Mouse (Mus musculus): ENCODE measurements around the gene Hnrnph3.

DNA sequence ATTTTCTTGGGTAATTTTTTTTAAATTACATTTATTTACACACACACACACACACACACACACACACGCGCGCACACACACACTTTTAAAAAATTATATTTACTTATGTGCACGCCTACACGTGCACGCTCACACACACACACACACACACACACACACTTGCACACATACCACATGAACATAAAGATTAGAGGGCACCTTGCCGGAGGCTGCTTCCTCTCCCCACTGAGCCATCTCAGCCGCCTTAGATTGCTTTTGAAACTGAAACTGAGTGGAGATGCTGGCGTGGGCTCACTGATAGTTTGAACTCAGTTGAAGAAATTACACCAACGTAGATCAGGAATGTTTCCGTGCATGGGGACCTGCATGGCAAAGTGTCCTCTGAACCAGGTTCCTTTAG, 39.9 kb downstream of the Hnrnph3 start:
- no peak for TF ChIP-seq CTCF (IDR thresholded peaks at IDR 0.05; ENCODE audit: low read depth)
- no peak for TF ChIP-seq EP300 (IDR thresholded peaks at IDR 0.05; ENCODE audit: low read depth)
